Mouse (Mus musculus) hindbrain, postnatal 0 days (tissue): ENCODE measurements around the gene Gprasp1. TPM values are rescaled to one million over a fixed set of nuclear protein-coding genes. Genes with fewer than 3 reads are reported as not detected.
"Not testable (repeated sequence)": the region's sequence is repeated elsewhere in the genome, so short reads cannot be mapped to it uniquely, and the experiment has no call there.

Source experiments
- ATAC-seq: fragments of 200-750 bp; cut with Nextera tagmentation; 2 replicates; pipeline ENCODE4 v1.8.0; 2017; ENCODE audit warnings: mild to moderate bottlenecking, moderate TSS enrichment, moderate library complexity
- DNase-seq: peaks from one replicate; pipeline ENCODE4 v3.0.0-alpha.2; 2015; ENCODE audit warnings: low spot score
- H3K27ac ChIP-seq: fragments of 300-500 bp; sonication (generic); 2 replicates; pipeline ENCODE4 v1.5.1; 2014; ENCODE audit warnings: mild to moderate bottlenecking
- H3K27me3 ChIP-seq: fragments of 300-500 bp; sonication (generic); 2 replicates; pipeline ENCODE4 v1.6.1; 2014; ENCODE audit warnings: low read length, mixed read lengths; ENCODE audit not compliant: insufficient read depth
- H3K36me3 ChIP-seq: fragments of 300-500 bp; sonication (generic); 2 replicates; pipeline ENCODE4 v1.6.1; 2014; ENCODE audit warnings: low read length, mixed read lengths; ENCODE audit not compliant: insufficient read depth
- H3K4me1 ChIP-seq: fragments of 300-500 bp; sonication (generic); 2 replicates; pipeline ENCODE4 v1.6.1; 2014; ENCODE audit warnings: antibody characterized with exemption, low read length, mixed read lengths; ENCODE audit not compliant: insufficient read depth
- H3K4me2 ChIP-seq: fragments of 300-500 bp; sonication (generic); 2 replicates; pipeline ENCODE4 v1.6.1; 2014; ENCODE audit warnings: low read depth, mild to moderate bottlenecking, low read length, moderate library complexity, mixed read lengths
- H3K4me3 ChIP-seq: fragments of 300-500 bp; sonication (generic); 2 replicates; pipeline ENCODE4 v1.5.1; 2014; ENCODE audit warnings: low read length
- H3K9ac ChIP-seq: fragments of 300-500 bp; sonication (generic); replicated peaks from 2 replicates; pipeline ENCODE4 v1.6.1; 2014; ENCODE audit warnings: mild to moderate bottlenecking, low read length, moderate library complexity, mixed read lengths
- H3K9me3 ChIP-seq: fragments of 300-500 bp; sonication (generic); 2 replicates; pipeline ENCODE4 v1.6.1; 2016; ENCODE audit warnings: low read length, mixed read lengths
- CTCF ChIP-seq: IDR thresholded peaks from 2 replicates; pipeline ENCODE4 v1.5.1; 2016; ENCODE audit warnings: antibody characterized with exemption, control low read depth, low read depth
- WGBS: fragments of 180-500 bp; shearing (Covaris S2); extraction: QIAGEN DNeasy Blood & Tissue Kit; methylation state at CpG from one replicate; pipeline ENCODE4 v1.1.7; 2014; 5-methylcytosine and 5-hydroxymethylcytosine counted together
- polyA plus RNA-seq: library from polyadenylated mRNA; unstranded; fragments of >200 nt; fragmentation: Nextera tagmentation; extraction: Ambion mirVana; gene quantifications from 2 replicates; pipeline ENCODE4 v1.2.1, GENCODE M21; 2015
- total RNA-seq: library from RNA; depleted of rRNA; stranded (reverse); fragments of >200 nt; gene quantifications from 2 replicates; pipeline ENCODE4 v1.2.3, GENCODE M21; 2014

The Gprasp1 gene
- total and polyA plus RNA-seq, 2 experiments from 2014 or later = 231 to 272 TPM

DNA sequence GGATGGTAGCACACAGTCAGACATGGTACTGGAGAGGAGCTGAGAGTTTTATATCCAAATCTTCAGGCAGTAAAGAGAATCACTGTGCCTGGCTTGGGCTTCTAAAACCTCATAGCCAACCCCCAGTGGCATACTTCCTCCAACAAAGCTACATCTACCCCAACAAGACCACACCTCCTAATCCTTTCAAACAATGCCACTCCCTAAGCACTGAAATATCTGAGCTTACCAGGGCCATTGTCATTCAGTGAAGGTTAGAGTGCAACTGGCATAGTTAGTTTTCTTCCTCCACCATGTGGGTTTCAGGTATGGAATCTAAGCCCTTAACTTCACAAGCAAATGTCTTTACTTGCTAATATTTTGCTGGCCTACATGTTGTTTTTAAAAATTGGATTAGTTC is 49.0 kb downstream of the Gprasp1 start:
- Histone ChIP-seq H3K9me3 (no peaks in the 10 kb centered on the region), H3K9ac (no peak overlapping the region), H3K4me3 (no peak overlapping the region), H3K4me1 (no peaks in the 10 kb centered on the region), H3K4me2 (no peak overlapping the region), H3K27ac (no peak overlapping the region), H3K36me3 (no peaks in the 10 kb centered on the region), H3K27me3 (no peaks in the 10 kb centered on the region)
- TF ChIP-seq CTCF = no peak
- DNase-seq (no peak), ATAC-seq (no peak)

DNA sequence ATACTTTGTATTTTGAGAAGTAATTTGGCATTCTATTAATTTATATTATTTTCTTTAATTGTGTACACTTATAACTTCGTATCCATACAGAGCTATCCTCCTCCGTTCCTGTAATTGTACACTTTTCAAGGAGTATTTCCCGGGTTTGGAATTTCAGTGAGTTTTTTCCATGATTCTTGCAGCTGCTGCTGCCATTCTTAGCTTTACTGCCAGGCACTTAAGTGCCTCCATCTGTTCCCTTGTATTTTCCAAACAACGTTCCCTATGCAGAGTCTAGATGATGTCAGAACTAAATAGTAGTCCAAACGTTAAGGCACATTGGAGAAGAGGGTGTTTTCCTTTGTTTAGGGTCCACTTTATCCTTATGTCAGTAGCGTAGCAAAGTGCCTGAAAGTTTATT is 49.8 kb downstream of the Gprasp1 start:
- ATAC-seq (no peak), DNase-seq (no peak)
- Histone ChIP-seq H3K4me3 (no peak overlapping the region), H3K27me3 (no peaks in the 10 kb centered on the region), H3K9ac (no peak overlapping the region), H3K9me3 (no peaks in the 10 kb centered on the region), H3K36me3 (no peaks in the 10 kb centered on the region), H3K27ac (no peak overlapping the region), H3K4me2 (no peak overlapping the region), H3K4me1 (no peaks in the 10 kb centered on the region)
- WGBS = 73% methylated on average over 6 of the region's 6 CpGs
- TF ChIP-seq CTCF = no peak

DNA sequence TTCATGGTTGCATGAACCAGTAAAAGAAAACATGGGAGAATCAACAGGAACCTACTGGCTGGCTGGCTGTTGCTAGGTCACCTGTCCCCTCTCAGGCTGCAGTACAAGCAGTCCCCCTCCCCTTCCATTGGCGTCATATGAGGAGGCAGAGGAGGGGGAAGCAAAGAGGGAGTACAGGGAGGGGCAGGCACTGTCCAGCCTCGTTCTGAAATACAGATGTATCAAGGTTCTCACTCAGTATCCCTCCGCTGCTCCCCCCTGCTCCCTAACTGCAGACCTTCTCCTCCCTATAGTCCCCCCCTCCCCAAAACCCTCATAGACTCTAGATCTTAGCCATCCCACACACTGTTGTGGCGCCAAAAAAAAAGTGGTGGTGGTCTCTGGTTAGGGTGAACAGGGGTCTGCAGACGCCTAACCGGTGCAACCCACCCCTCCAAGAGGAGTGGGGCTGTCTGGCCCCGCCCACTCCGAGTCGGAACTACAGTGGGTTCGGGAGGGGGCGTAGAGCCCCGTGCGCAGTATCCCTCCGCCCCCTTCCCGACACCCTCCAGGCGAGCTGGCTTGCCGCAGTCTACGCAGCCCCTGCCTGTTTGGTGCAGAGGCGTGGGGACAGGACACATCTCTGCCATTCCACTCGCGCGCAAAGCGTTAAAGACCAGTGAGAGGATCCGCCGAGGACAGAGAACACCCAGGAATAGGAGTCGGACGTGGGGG is 53.2 kb downstream of the Gprasp1 start:
- DNase-seq = peak; percentile 84
- H3K27ac ChIP-seq = peak overlapping the region; percentile 85
- H3K4me1 ChIP-seq, H3K27me3 ChIP-seq, H3K36me3 ChIP-seq, H3K9me3 ChIP-seq: not testable (repeated sequence)
- peak; percentile 95 for ATAC-seq
- peak overlapping the region; percentile 52 for H3K4me3 ChIP-seq
- 24% methylated on average over 25 of the region's 27 CpGs for WGBS
- peak overlapping the region; percentile 65 for H3K9ac ChIP-seq
- H3K4me2 ChIP-seq = peak overlapping the region; percentile 51; the same call in 1 of the 2 replicates

DNA sequence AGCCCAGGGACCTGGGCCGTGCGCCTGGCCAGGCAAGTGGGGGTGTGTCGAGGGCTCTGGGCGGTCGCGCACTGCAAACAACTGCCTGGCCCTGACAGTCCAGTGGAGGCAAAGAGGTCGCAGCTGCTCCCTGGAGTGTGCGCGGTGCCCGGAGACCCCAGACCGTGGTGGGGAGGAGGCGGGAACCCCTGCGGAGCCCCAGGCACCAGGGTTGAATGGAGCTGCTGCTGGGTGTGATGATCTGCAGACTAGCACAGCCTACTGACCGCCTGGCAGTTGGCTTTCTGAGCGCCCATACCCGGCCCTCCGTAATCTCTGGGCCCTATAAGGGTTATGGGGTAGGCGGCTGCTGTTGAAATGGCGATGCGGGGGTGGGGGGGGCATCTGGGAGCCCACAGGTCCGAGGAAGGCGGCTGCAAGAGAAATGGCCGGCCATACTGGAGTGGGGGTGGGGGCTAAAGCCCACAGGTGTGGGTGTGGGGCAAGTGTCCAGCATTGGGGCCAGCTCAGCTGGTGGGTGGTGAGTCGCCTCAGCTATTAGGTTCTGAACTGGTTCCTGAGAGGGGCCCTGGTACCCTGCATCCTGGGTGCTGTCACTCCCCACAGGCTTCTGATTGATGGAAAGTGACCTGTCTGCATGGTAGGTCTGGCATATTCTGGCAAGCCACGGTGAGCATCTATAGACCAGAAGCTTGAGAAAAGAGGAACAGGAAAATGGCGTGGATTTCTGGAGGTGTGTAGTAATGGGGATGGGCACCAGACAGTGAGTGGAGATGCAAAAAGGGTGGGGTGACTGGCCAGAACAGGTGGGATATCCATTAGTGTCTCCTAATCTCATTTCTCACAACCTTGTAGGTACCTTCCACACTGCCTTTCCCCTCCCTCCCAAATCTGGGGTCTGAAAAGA is 54.0 kb downstream of the Gprasp1 start:
- H3K27ac ChIP-seq = peak overlapping the region; percentile 85
- peak overlapping the region; percentile 51 for H3K4me2 ChIP-seq
- H3K4me1 ChIP-seq, H3K27me3 ChIP-seq, H3K9me3 ChIP-seq, H3K36me3 ChIP-seq: not testable (repeated sequence)
- peak; percentile 9 for DNase-seq
- peak overlapping the region; percentile 52 for H3K4me3 ChIP-seq
- H3K9ac ChIP-seq = peak overlapping the region; percentile 65
- 26% methylated on average over 25 of the region's 26 CpGs for WGBS
- peak; percentile 15 for ATAC-seq

DNA sequence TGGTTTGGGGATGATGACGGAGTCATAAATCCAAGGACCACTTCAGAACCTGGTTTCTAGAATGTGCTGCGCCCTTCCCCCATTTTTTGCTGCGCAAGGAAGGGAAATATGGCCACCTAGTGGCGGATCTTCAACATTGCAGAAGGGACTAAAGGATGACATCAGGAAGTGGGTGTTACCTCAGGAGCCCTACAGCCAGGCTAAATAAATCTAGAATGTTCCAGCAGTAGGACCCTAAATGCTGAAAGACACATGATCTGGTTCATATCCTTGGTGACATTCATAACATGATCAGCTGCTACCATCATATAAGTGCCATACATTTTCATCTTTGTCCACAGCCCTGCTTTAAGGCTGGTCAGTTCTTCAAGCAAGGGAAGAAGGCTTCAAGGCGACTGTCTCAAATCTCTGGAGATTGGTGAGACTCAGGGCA is 54.7 kb downstream of the Gprasp1 start, which contains the start of gene Bhlhb9:
Gene Bhlhb9, plus strand, starts transcription at position 383 of the 433 bp plus-strand sequence.
- not testable (repeated sequence) for H3K4me1 ChIP-seq, H3K36me3 ChIP-seq, H3K27me3 ChIP-seq, H3K9me3 ChIP-seq
- DNase-seq (peak; percentile 75), ATAC-seq (peak; percentile 16)
- H3K27ac ChIP-seq = peak within 1 kb of the TSS; percentile 85
- peak within 1 kb of the TSS; percentile 65 for H3K9ac ChIP-seq
- peak within 1 kb of the TSS; percentile 51 for H3K4me2 ChIP-seq
- WGBS = 40% methylated on average over 3 of the region's 5 CpGs
- H3K4me3 ChIP-seq = peak within 1 kb of the TSS; percentile 52
- TF ChIP-seq CTCF = peak; percentile 69

DNA sequence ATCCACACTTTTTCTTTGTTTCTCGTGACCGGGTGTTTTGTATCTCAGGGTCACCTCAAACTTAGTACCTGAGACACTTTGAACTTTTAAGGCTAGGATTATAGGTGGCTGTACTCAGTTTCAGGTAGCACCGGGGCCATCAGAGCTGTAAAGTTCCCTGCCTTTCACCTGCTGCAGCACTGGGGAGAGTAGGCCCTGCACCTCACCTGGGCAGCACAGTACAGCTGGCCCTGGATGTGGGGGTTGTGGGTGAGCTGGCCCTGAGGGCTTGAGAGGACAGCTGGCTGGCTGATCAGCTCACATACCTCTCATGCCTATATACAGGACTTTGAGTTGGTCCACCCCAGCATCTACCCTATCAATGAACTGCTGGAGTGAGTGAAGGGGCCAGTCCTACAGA is 61.6 kb downstream of the Gprasp1 start:
- WGBS = 87% methylated on average over 3 of the region's 3 CpGs
- Histone ChIP-seq H3K27me3 (no peaks in the 10 kb centered on the region), H3K27ac (no peak overlapping the region), H3K4me3 (no peak overlapping the region), H3K9me3 (no peaks in the 10 kb centered on the region), H3K4me1 (no peaks in the 10 kb centered on the region), H3K4me2 (no peak overlapping the region), H3K9ac (no peak overlapping the region), H3K36me3 (peaks cover 6% of the 10 kb centered on the region; the same call in 1 of the 2 replicates)
- DNase-seq = no peak
- TF ChIP-seq CTCF = no peak
- ATAC-seq = 0 out of 2 replicates have a peak, but pooled peaks have one; percentile 43

DNA sequence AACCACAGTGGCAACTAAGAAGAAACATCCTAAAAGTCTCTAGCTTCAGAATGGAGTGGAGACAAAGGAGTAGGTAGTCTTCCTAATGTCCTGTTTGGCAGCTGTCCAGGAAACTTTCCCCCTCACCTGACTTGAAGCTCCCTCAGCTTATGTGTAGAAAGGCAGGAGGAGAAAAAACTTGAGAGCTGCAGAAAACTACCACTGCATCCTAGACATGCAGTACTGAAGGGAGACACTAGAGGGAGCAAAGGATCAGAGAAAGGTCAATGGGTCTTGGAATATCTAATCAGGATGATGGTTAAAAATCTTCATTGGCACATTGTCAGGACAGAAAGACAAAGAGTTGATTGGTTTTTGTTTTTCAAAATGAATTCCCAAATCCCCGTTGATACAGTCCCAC is 63.2 kb downstream of the Gprasp1 start:
- ATAC-seq (no peak), DNase-seq (peak; percentile 56)
- no peaks in the 10 kb centered on the region for H3K9me3 ChIP-seq
- H3K9ac ChIP-seq = no peak overlapping the region
- WGBS = 13% methylated on average over 1 of the region's 1 CpGs
- no peaks in the 10 kb centered on the region for H3K4me1 ChIP-seq
- no peaks in the 10 kb centered on the region for H3K27me3 ChIP-seq
- no peak overlapping the region for H3K4me2 ChIP-seq
- H3K4me3 ChIP-seq = no peak overlapping the region
- H3K36me3 ChIP-seq = no peaks in the 10 kb centered on the region
- no peak overlapping the region for H3K27ac ChIP-seq
- TF ChIP-seq CTCF = peak; percentile 80

DNA sequence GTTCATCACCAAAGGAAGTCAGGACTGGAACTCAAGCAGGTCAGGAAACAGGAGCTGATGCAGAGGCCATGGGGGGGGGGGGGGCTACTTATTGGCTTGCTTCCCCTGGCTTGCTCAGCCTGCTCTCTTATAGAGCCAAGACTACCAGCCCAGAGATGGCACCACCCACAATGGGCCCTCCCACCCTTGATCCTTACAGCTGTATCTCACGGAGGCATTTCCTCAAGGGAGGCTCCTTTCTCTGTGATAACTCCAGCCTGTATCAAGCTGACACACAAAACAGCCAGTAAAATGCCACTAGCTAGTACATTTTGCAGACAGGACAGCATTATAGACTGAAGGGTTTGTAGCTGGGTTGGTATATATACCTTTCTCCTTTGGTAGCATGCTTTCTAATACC is 93.4 kb downstream of the Gprasp1 start:
- not testable (repeated sequence) for H3K4me3 ChIP-seq, DNase-seq, ATAC-seq, H3K27ac ChIP-seq, H3K4me2 ChIP-seq, H3K4me1 ChIP-seq, H3K27me3 ChIP-seq, H3K9me3 ChIP-seq, H3K9ac ChIP-seq, H3K36me3 ChIP-seq
- WGBS = 35% methylated on average over 1 of the region's 1 CpGs
